Mouse (Mus musculus) midbrain, postnatal 0 days (tissue): Measurements from ENCODE around the gene Plpp3. TPM values are rescaled to one million over a fixed set of nuclear protein-coding genes. Genes with fewer than 3 reads are reported as not detected.

Source experiments
- ATAC-seq: fragments of 200-750 bp; cut with Nextera tagmentation; 2 replicates; pipeline ENCODE4 v1.8.0; 2017; ENCODE audit warnings: moderate number of reproducible peaks, mild to moderate bottlenecking, moderate TSS enrichment, moderate library complexity; ENCODE audit not compliant: low FRiP score
- DNase-seq: peaks from one replicate; pipeline ENCODE4 v3.0.0-alpha.2; 2015; ENCODE audit warnings: low spot score
- H3K27ac ChIP-seq: fragments of 300-500 bp; sonication (generic); 2 replicates; pipeline ENCODE4 v1.5.1; 2014; ENCODE audit warnings: low read depth, mild to moderate bottlenecking, low read length, mixed read lengths
- H3K27me3 ChIP-seq: fragments of 300-500 bp; sonication (generic); 2 replicates; pipeline ENCODE4 v1.6.1; 2014; ENCODE audit warnings: low read length, control low read depth, mixed read lengths; ENCODE audit not compliant: insufficient read depth
- H3K36me3 ChIP-seq: fragments of 300-500 bp; sonication (generic); 2 replicates; pipeline ENCODE4 v1.6.1; 2014; ENCODE audit warnings: low read length, control low read depth, mixed read lengths; ENCODE audit not compliant: insufficient read depth
- H3K4me1 ChIP-seq: fragments of 300-500 bp; sonication (generic); 2 replicates; pipeline ENCODE4 v1.6.1; 2014; ENCODE audit warnings: mild to moderate bottlenecking, control low read depth, antibody characterized with exemption, low read length, mixed read lengths; ENCODE audit not compliant: insufficient read depth
- H3K4me2 ChIP-seq: fragments of 300-500 bp; sonication (generic); 2 replicates; pipeline ENCODE4 v1.6.1; 2014; ENCODE audit warnings: low read depth, mild to moderate bottlenecking, low read length, mixed read lengths; ENCODE audit not compliant: poor library complexity, severe bottlenecking
- H3K4me3 ChIP-seq: fragments of 300-500 bp; sonication (generic); 2 replicates; pipeline ENCODE4 v1.5.1; 2014; ENCODE audit warnings: low read depth, mild to moderate bottlenecking, low read length, moderate library complexity
- H3K9ac ChIP-seq: fragments of 300-500 bp; sonication (generic); replicated peaks from 2 replicates; pipeline ENCODE4 v1.6.1; 2014; ENCODE audit warnings: mild to moderate bottlenecking, low read length, moderate library complexity, mixed read lengths; ENCODE audit not compliant: poor library complexity, severe bottlenecking
- H3K9me3 ChIP-seq: fragments of 300-500 bp; sonication (generic); 2 replicates; pipeline ENCODE4 v1.6.1; 2016; ENCODE audit warnings: low read length, control low read depth
- CTCF ChIP-seq: IDR thresholded peaks from 2 replicates; pipeline ENCODE4 v1.5.1; 2016; ENCODE audit warnings: antibody characterized with exemption, mild to moderate bottlenecking
- WGBS: fragments of 180-500 bp; shearing (Covaris S2); extraction: QIAGEN DNeasy Blood & Tissue Kit; methylation state at CpG from one replicate; pipeline ENCODE4 v1.1.7; 2014; 5-methylcytosine and 5-hydroxymethylcytosine counted together
- polyA plus RNA-seq: library from polyadenylated mRNA; unstranded; fragments of >200 nt; fragmentation: Nextera tagmentation; extraction: Ambion mirVana; gene quantifications from 2 replicates; pipeline ENCODE4 v1.2.1, GENCODE M21; 2015
- total RNA-seq: library from RNA; depleted of rRNA; stranded (reverse); fragments of >200 nt; gene quantifications from 2 replicates; pipeline ENCODE4 v1.2.3, GENCODE M21; 2014

Gene Plpp3
- total and polyA plus RNA-seq, 2 experiments from 2014 or later, result 142 to 148 TPM

DNA sequence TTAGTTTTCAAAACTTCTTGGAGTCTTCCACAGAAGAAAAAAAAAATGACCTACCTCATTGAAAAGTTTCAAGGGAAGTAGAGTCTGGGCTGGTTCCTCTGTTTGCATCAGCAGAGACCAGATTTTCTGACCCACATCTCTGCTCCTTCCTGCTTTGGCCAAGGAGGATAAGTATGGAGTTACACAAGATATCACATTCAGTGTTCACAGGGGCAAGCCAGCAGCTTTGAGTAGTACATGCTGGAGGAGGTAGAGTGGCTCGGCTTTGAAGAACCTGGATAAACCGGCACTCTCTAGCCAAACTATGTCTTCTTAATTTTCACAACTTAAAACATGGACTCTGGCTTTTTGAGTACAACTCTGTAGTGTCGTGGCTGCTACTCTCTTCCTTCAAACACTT is 3.9 kb upstream of the Plpp3 start:
- no peak overlapping the region for H3K4me3 ChIP-seq
- H3K27ac ChIP-seq, result no peak overlapping the region
- DNase-seq (no peak), ATAC-seq (no peak)
- no peak for TF ChIP-seq CTCF
- 90% methylated on average over 3 of the region's 3 CpGs for WGBS
- H3K9me3 ChIP-seq, result no peaks in the 10 kb centered on the region
- H3K9ac ChIP-seq, result no peak overlapping the region
- H3K27me3 ChIP-seq, result no peaks in the 10 kb centered on the region
- no peaks in the 10 kb centered on the region for H3K36me3 ChIP-seq
- H3K4me1 ChIP-seq, result no peaks in the 10 kb centered on the region
- H3K4me2 ChIP-seq, result no peak overlapping the region

GRCm38 (mm10) chr4:105156281-105156680 is 866 bp upstream of the Plpp3 start:
- Histone ChIP-seq H3K4me2 (no peak overlapping the region), H3K4me1 (peaks cover 3% of the 10 kb centered on the region; the same call in 1 of the 2 replicates), H3K9ac (no peak overlapping the region), H3K27me3 (no peaks in the 10 kb centered on the region), H3K36me3 (no peaks in the 10 kb centered on the region), H3K4me3 (no peak overlapping the region), H3K9me3 (no peaks in the 10 kb centered on the region), H3K27ac (no peak overlapping the region)
- 78% methylated on average over 7 of the region's 7 CpGs for WGBS
- ATAC-seq (no peak), DNase-seq (no peak)
- no peak for TF ChIP-seq CTCF

- no peaks in the 10 kb centered on the region for H3K9me3 ChIP-seq
- peaks cover 4% of the 10 kb centered on the region; the same call in 1 of the 2 replicates for H3K4me1 ChIP-seq
- H3K9ac ChIP-seq, result no peak overlapping the region
- no peak for ATAC-seq
- peak overlapping the region; percentile 74; the same call in 1 of the 2 replicates for H3K27ac ChIP-seq
- H3K4me3 ChIP-seq, result peak overlapping the region; percentile 72
- 0% methylated on average over 4 of the region's 4 CpGs for WGBS
- no peak for DNase-seq
- no peaks in the 10 kb centered on the region for H3K27me3 ChIP-seq
- H3K4me2 ChIP-seq, result peak overlapping the region; percentile 89
- TF ChIP-seq CTCF, result peak; percentile 69
- H3K36me3 ChIP-seq, result no peaks in the 10 kb centered on the region
Observed at GRCm38 (mm10) chr4:105156955-105157275, 232 bp upstream of the Plpp3 start.

DNA sequence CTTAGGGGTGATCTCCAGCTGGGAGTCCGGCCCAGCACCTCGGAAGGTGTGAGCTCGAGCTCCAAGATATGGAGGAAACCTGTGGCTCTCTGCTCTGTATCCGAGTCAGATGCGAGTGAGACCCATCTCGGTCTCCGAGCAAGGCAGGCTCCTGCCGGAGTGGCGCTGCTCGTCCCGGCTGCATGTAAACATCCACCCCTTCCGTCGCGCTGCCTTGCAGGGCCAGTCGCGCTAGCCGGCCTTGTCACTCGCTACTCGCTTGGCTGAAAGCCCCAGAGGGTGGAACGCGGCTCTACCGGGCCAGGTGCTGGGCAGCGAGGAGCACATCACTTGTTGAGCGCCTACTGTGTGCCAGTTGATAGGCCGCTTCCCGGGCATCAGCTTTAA is 1.0 kb downstream of the Plpp3 start:
- Histone ChIP-seq H3K27me3 (no peaks in the 10 kb centered on the region), H3K4me2 (peak overlapping the region; percentile 89), H3K9ac (peak overlapping the region; percentile 76), H3K9me3 (no peaks in the 10 kb centered on the region), H3K4me3 (peak overlapping the region; percentile 72), H3K4me1 (peaks cover 6% of the 10 kb centered on the region; the same call in 1 of the 2 replicates), H3K27ac (peak overlapping the region; percentile 74), H3K36me3 (no peaks in the 10 kb centered on the region)
- peak; percentile 61 for TF ChIP-seq CTCF
- ATAC-seq (peak; percentile 73), DNase-seq (peak; percentile 84)
- WGBS, result under 1% methylated on average over 26 of the region's 26 CpGs

DNA sequence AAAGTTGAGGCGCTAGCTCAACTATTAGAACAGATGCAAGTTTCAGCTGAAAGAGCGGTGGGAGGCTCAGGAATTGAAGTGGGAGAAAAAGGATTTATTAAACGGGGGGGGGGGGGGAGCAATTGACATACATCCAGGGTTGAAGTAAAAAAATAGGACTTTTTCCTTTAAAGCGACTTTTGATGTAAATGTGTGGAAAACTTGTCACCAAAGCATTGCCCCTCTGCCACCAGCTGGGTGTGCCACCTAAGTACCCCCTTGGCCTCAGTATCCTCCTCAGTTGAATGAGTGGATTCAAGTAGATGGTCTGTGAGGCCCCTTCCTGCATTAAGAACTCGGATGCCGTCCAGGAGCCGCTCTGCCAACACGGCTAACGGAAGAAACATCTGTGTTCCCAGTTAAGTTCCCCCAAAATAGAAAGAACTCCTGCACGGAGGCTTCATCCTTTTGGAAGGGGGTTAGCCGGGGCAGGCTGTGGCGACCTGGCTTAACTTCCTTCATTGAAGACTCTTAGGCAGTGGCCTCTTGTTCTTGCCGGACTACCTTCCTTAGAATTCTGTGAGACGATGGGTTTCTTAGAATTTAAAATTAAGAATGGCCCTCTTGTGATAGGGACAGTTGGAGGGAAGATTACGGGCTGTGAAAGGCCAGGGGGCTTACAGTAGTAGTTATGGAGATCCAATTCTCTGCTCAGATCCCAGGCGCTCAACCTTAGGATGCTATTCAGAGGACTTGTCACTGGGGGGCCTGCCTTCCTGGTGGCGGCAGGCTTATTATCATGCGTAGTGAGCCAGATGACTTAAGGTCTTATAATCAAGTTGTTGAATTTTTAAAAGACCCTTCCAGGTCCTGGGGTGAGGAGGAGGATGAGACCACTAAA is 1.7 kb downstream of the Plpp3 start:
- H3K4me3 ChIP-seq, result peak overlapping the region; percentile 72
- ATAC-seq (0 out of 2 replicates have a peak, but pooled peaks have one; percentile 21), DNase-seq (peak; percentile 56)
- WGBS, result 2% methylated on average over 18 of the region's 18 CpGs
- no peaks in the 10 kb centered on the region for H3K27me3 ChIP-seq
- no peaks in the 10 kb centered on the region for H3K36me3 ChIP-seq
- H3K9me3 ChIP-seq, result no peaks in the 10 kb centered on the region
- peak overlapping the region; percentile 76 for H3K9ac ChIP-seq
- H3K4me1 ChIP-seq, result peaks cover 6% of the 10 kb centered on the region; the same call in 1 of the 2 replicates
- TF ChIP-seq CTCF, result peak; percentile 60
- peak overlapping the region; percentile 89 for H3K4me2 ChIP-seq
- H3K27ac ChIP-seq, result peak overlapping the region; percentile 74

DNA sequence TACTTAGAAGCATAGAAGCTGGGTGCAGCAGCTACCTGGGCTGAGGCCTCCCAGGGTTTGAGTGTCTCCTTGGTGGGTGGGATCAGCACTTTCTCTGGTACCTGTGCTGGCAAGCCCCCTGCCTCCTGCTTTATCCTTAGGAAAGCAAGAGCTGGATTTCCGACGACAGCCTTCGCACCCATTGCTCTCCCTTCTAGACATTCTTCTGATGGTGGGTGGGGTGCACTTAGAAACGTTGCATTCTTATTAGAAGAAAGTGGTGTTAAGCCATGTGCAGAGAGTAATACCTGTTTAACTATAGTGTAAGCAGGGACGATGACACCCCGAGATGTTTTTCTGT is 2.4 kb downstream of the Plpp3 start:
- H3K9me3 ChIP-seq, result no peaks in the 10 kb centered on the region
- TF ChIP-seq CTCF, result no peak
- H3K9ac ChIP-seq, result peak overlapping the region; percentile 76
- H3K4me1 ChIP-seq, result peaks cover 6% of the 10 kb centered on the region; the same call in 1 of the 2 replicates
- H3K4me2 ChIP-seq, result peak overlapping the region; percentile 89
- no peak for DNase-seq
- H3K27me3 ChIP-seq, result no peaks in the 10 kb centered on the region
- peak overlapping the region; percentile 72 for H3K4me3 ChIP-seq
- no peaks in the 10 kb centered on the region for H3K36me3 ChIP-seq
- 26% methylated on average over 6 of the region's 6 CpGs for WGBS
- no peak overlapping the region for H3K27ac ChIP-seq
- ATAC-seq, result no peak
